Mouse (Mus musculus) forebrain, postnatal 0 days (tissue): ENCODE data around the gene Hdac10. TPM values are rescaled to one million over a fixed set of nuclear protein-coding genes. Genes with fewer than 3 reads are reported as not detected.

Experiments
- ATAC-seq: fragments of 200-750 bp; cut with Nextera tagmentation; 2 replicates; pipeline ENCODE4 v1.8.0; 2017; ENCODE audit warnings: mild to moderate bottlenecking, moderate library complexity
- DNase-seq: peaks from one replicate; pipeline ENCODE4 v3.0.0-alpha.2; 2015
- H3K27ac ChIP-seq: fragments of 300-500 bp; sonication (generic); 2 replicates; pipeline ENCODE4 v1.5.1; 2014; ENCODE audit warnings: low read depth, mild to moderate bottlenecking, antibody characterized with exemption, low read length, moderate library complexity, mixed read lengths
- H3K27me3 ChIP-seq: fragments of 300-500 bp; sonication (generic); 2 replicates; pipeline ENCODE4 v1.6.1; 2014; ENCODE audit warnings: mild to moderate bottlenecking, low read length, mixed read lengths; ENCODE audit not compliant: insufficient read depth
- H3K36me3 ChIP-seq: fragments of 300-500 bp; sonication (generic); 2 replicates; pipeline ENCODE4 v1.6.1; 2014; ENCODE audit warnings: mild to moderate bottlenecking, moderate library complexity; ENCODE audit not compliant: insufficient read depth
- H3K4me1 ChIP-seq: fragments of 300-500 bp; sonication (generic); 2 replicates; pipeline ENCODE4 v1.6.1; 2014; ENCODE audit warnings: antibody characterized with exemption; ENCODE audit not compliant: insufficient read depth
- H3K4me2 ChIP-seq: fragments of 300-500 bp; sonication (generic); 2 replicates; pipeline ENCODE4 v1.6.1; 2014; ENCODE audit warnings: low read depth, mild to moderate bottlenecking, moderate library complexity
- H3K4me3 ChIP-seq: fragments of 300-500 bp; sonication (generic); 2 replicates; pipeline ENCODE4 v1.5.1; 2014; ENCODE audit warnings: low read depth, low read length, mixed read lengths
- H3K9ac ChIP-seq: fragments of 300-500 bp; sonication (generic); 2 replicates; pipeline ENCODE4 v1.6.1; 2014; ENCODE audit warnings: mild to moderate bottlenecking
- H3K9me3 ChIP-seq: fragments of 300-500 bp; sonication (generic); 2 replicates; pipeline ENCODE4 v1.6.1; 2016; ENCODE audit warnings: low read length
- CTCF ChIP-seq: sonication (generic); IDR thresholded peaks from 2 replicates; pipeline ENCODE4 v1.5.1; 2016; ENCODE audit warnings: antibody characterized with exemption, control low read depth, low read depth
- WGBS: fragments of 180-500 bp; shearing (Covaris S2); extraction: QIAGEN DNeasy Blood & Tissue Kit; methylation state at CpG from one replicate; pipeline ENCODE4 v1.1.7; 2014; 5-methylcytosine and 5-hydroxymethylcytosine counted together
- polyA plus RNA-seq: library from polyadenylated mRNA; unstranded; fragments of >200 nt; fragmentation: Nextera tagmentation; extraction: Ambion mirVana; gene quantifications from 2 replicates; pipeline ENCODE4 v1.2.1, GENCODE M21; 2015
- total RNA-seq: library from RNA; depleted of rRNA; stranded (reverse); fragments of >200 nt; gene quantifications from 2 replicates; pipeline ENCODE4 v1.2.3, GENCODE M21; 2014

Gene Hdac10
- total and polyA plus RNA-seq, 2 experiments from 2014 or later, result 27.9 to 33.1 TPM

GRCm38 (mm10) chr15:89124312-89124711, 4.2 kb downstream of the Hdac10 start:
- no peak for ATAC-seq
- Histone ChIP-seq H3K27me3 (no peaks in the 10 kb centered on the region), H3K27ac (no peak overlapping the region), H3K4me1 (peaks cover 26% of the 10 kb centered on the region), H3K4me3 (no peak overlapping the region), H3K9ac (no peak overlapping the region), H3K9me3 (no peaks in the 10 kb centered on the region), H3K4me2 (no peak overlapping the region), H3K36me3 (peaks cover 9% of the 10 kb centered on the region; the same call in 1 of the 2 replicates)
- WGBS, result 94% methylated on average over 3 of the region's 3 CpGs
- no peak for TF ChIP-seq CTCF
- no peak for DNase-seq

DNA sequence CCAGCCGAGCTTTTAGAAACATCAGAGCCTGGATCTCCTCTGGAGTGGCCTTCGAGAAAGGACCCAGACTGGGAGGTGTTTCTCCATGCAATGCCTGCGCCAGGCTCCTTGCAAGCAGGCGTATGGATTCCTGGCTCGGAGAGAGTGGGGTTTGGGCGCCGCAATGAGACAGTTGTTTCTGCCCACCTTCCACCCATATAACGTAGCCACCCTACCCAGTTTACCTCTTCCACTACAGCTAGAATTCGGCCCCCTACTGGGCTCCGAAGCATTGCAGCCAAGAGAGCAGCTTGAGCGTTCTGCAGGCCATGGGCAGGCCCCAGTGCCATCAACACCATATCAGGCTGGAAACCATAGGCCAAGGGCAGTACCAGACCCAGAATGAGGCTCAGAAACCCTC, 4.9 kb downstream of the Hdac10 start:
- peak overlapping the region; percentile 73 for H3K9ac ChIP-seq
- no peaks in the 10 kb centered on the region for H3K27me3 ChIP-seq
- no peaks in the 10 kb centered on the region for H3K9me3 ChIP-seq
- ATAC-seq (peak; percentile 12; the same call in 1 of the 2 replicates), DNase-seq (peak; percentile 56)
- WGBS, result 32% methylated on average over 11 of the region's 11 CpGs
- H3K4me2 ChIP-seq, result peak overlapping the region; percentile 98
- peaks cover 9% of the 10 kb centered on the region; the same call in 1 of the 2 replicates for H3K36me3 ChIP-seq
- H3K4me1 ChIP-seq, result peaks cover 26% of the 10 kb centered on the region
- peak overlapping the region; percentile 82 for H3K27ac ChIP-seq
- H3K4me3 ChIP-seq, result peak overlapping the region; percentile 73
- TF ChIP-seq CTCF, result peak; percentile 59

DNA sequence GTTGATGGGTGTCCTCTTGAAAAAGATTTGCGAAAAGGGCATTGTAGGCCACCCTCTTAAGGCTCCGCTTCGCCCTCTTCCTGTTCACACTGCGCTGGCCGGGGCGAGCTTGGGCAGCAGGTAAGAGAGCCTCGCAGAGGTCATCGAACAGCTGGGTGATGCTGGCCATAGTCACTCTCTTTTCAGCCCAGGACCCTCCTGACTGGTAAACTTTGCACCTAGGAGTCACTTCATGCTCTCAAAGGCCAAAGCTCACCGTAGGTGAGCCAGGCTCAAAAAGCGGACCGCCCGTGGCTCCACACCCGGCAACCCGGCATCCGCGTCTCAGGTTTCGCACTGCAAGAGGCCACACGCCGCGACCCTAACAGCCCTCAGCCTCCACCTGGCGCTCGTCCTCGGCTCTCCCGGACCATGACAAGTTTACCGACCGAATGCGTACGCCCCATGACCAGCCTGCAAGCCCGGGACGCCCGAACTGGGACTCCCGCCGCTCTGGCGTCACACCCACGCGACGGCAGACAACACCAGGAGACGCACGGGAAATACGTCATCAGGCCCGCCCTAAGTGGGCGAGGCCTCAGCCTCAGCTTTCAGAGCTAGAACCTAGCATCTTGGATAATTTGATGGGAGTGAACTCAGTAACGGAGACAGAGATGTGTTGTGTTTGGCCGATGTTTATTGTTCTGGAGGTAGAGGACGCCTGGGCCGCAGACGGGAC, 5.7 kb downstream of the Hdac10 start, which contains the start of gene Tubgcp6:
Gene Tubgcp6 (minus strand): TSS at position 464 of the 718 bp plus-strand sequence.
- under 1% methylated on average over 47 of the region's 47 CpGs for WGBS
- Histone ChIP-seq H3K9me3 (no peaks in the 10 kb centered on the region), H3K4me1 (peaks cover 23% of the 10 kb centered on the region), H3K27me3 (no peaks in the 10 kb centered on the region), H3K36me3 (peaks cover 9% of the 10 kb centered on the region; the same call in 1 of the 2 replicates), H3K4me2 (peak within 1 kb of the TSS; percentile 98), H3K27ac (peak within 1 kb of the TSS; percentile 82), H3K9ac (peak within 1 kb of the TSS; percentile 73), H3K4me3 (peak within 1 kb of the TSS; percentile 73)
- no peak for TF ChIP-seq CTCF
- ATAC-seq, result peak; percentile 93
- DNase-seq, result peak; percentile 98

DNA sequence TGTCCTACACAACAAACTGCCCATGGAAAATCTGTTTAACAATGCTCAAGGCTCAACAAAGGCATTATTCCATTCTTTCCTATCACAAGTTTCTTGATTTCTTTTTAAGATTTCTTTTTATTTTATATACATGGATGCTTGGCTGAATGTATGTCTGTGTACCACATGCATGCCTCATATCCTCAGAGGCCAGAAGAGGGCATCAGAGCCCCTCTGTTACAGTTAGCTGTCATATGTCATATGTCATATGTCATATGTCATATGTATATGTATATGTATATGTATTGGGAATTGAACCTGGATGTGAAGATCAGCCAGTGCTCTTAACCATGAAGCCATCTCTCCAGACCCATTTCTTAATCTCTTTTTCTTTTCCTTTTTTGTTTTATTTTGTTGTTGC, 10.5 kb downstream of the Hdac10 start:
- ATAC-seq (no peak), DNase-seq (no peak)
- Histone ChIP-seq H3K27ac (no peak overlapping the region), H3K4me3 (no peak overlapping the region), H3K36me3 (peaks cover 17% of the 10 kb centered on the region), H3K4me1 (peaks cover 13% of the 10 kb centered on the region; the same call in 1 of the 2 replicates), H3K9ac (no peak overlapping the region), H3K9me3 (no peaks in the 10 kb centered on the region), H3K4me2 (no peak overlapping the region), H3K27me3 (no peaks in the 10 kb centered on the region)
- TF ChIP-seq CTCF, result peak; percentile 54

- no peak overlapping the region for H3K4me2 ChIP-seq
- H3K4me3 ChIP-seq, result no peak overlapping the region
- H3K9me3 ChIP-seq, result no peaks in the 10 kb centered on the region
- H3K4me1 ChIP-seq, result no peaks in the 10 kb centered on the region
- DNase-seq, result no peak
- H3K27me3 ChIP-seq, result no peaks in the 10 kb centered on the region
- no peak for ATAC-seq
- no peak overlapping the region for H3K9ac ChIP-seq
- H3K36me3 ChIP-seq, result peaks cover 82% of the 10 kb centered on the region
- 81% methylated on average over 9 of the region's 9 CpGs for WGBS
- H3K27ac ChIP-seq, result no peak overlapping the region
- TF ChIP-seq CTCF, result no peak
Measured at GRCm38 (mm10) chr15:89110147-89110546, 18.4 kb downstream of the Hdac10 start.

GRCm38 (mm10) chr15:89106976-89107375, 21.5 kb downstream of the Hdac10 start:
- Histone ChIP-seq H3K36me3 (peaks cover 94% of the 10 kb centered on the region), H3K9me3 (no peaks in the 10 kb centered on the region), H3K4me2 (no peak overlapping the region), H3K9ac (no peak overlapping the region), H3K4me3 (no peak overlapping the region), H3K27me3 (no peaks in the 10 kb centered on the region), H3K4me1 (no peaks in the 10 kb centered on the region), H3K27ac (no peak overlapping the region)
- ATAC-seq (no peak), DNase-seq (no peak)
- no peak for TF ChIP-seq CTCF
- WGBS, result 100% methylated on average over 1 of the region's 1 CpGs

DNA sequence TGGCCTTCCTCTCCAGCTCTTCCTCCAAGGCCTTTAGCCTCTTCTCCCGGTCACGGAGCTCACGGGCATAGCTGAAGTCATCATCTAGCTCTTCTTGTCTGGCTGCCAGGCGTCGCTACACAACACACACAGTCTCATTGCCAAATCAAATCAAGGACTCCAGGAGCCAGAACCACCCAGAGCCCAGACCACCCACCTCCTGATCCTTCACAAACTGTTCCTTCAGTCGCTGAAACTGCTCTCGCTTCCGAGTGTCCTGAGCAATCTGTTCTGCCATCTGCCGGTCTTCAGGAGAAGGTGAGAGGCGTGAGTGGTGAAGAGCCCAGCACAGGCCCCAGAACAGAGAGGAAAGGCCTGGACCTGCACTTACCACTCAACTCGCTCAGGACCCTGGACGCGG, 22.4 kb downstream of the Hdac10 start:
- Histone ChIP-seq H3K27ac (no peak overlapping the region), H3K36me3 (peaks cover 95% of the 10 kb centered on the region), H3K9ac (no peak overlapping the region), H3K27me3 (no peaks in the 10 kb centered on the region), H3K4me3 (no peak overlapping the region), H3K9me3 (no peaks in the 10 kb centered on the region), H3K4me1 (no peaks in the 10 kb centered on the region), H3K4me2 (no peak overlapping the region)
- TF ChIP-seq CTCF, result no peak
- DNase-seq (no peak), ATAC-seq (no peak)
- WGBS, result 80% methylated on average over 13 of the region's 13 CpGs
